In the genomic region with DNA sequence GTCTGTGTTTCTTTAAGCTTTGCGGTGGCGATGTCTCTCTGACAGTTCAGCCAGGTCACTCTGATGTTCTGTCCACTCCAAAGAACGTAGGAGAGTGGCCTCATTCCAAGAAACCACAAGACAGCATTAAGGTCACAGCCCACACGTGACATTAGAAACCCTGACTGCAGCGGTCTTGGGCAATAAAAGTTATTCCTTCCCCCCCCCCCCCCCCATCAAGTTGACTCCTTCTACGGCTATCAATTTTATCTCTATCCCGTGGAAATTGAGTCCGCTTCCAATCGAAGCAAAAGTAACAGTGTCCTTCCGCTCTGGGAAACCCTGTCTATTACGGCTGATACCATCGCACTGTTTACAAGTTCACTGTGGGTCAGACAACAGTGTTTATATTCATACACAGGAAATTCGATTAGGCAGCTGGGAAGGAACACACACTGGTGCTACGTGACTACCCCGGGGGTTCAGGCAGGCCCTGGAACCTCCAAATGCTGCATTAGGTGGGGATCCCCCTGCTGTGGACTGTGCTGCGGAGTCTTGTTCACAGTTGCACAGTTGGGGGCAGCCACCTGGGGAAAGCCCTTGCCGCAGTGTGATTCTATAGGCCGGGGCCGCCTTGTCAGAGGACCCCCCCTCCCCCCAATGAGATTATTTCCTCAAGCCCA, we compare ENCODE assay signal across 10 mouse cellular contexts.
DNase-seq lines count a peak whose midpoint lies in the region; ATAC-seq lines count a peak whose summit lies in the region.
"Had no signal": no experiment of that assay in that cellular context is flagged by ENCODE, and none has a peak within 500 bp of the region (broad histone marks: within the 10 kb centered on the region; RNA-seq: fewer than 3 reads in every experiment).

No protein-coding gene starts in this region.

- no peaks in the 10 kb centered on the region for H3K36me3 ChIP-seq in forebrain, embryonic 12.5 days (replicated peaks)
- H3K36me3 ChIP-seq in forebrain, embryonic 15.5 days: no peaks in the 10 kb centered on the region
- no peaks in the 10 kb centered on the region for H3K36me3 ChIP-seq in embryonic facial prominence, embryonic 13.5 days

- peak overlapping the region; percentile 59; the same call in 1 of the 2 replicates for H3K27ac ChIP-seq in forebrain, embryonic 12.5 days
- H3K27ac ChIP-seq in forebrain, embryonic 15.5 days (replicated peaks): no peak overlapping the region
- H3K27ac ChIP-seq in embryonic facial prominence, embryonic 13.5 days: no peak overlapping the region; the same call in 1 of the 2 replicates

- no peaks in the 10 kb centered on the region for H3K27me3 ChIP-seq in forebrain, embryonic 12.5 days
- no peaks in the 10 kb centered on the region for H3K27me3 ChIP-seq in forebrain, embryonic 15.5 days
- no peaks in the 10 kb centered on the region for H3K27me3 ChIP-seq in embryonic facial prominence, embryonic 13.5 days

- peak; percentile 77 for DNase-seq in kidney, postnatal 14 days
- no peak for DNase-seq in left cerebral cortex, adult 18-20 months (ENCODE audit: low spot score in 2 of 2)
- no peak for DNase-seq in gastrocnemius, postnatal 10 days
- no peak for DNase-seq in layer of hippocampus, adult 9-10 months (ENCODE audit: low spot score)
- DNase-seq: cerebellum, postnatal 36 days; right cerebral cortex, postnatal 4 days had no signal

- no peak overlapping the region for H3K4me2 ChIP-seq in forebrain, embryonic 12.5 days
- no peak overlapping the region for H3K4me2 ChIP-seq in forebrain, embryonic 15.5 days (replicated peaks)
- H3K4me2 ChIP-seq in embryonic facial prominence, embryonic 13.5 days: peak overlapping the region; percentile 10; the same call in 1 of the 2 replicates

- ATAC-seq in forebrain, embryonic 12.5 days (ENCODE audit: low FRiP score): no peak
- ATAC-seq in forebrain, embryonic 15.5 days (replicated peaks): no peak
- ATAC-seq in CD4-positive, CD25-positive, alpha-beta regulatory T cell, adult 4 months: peak; percentile 10
- ATAC-seq in embryonic facial prominence, embryonic 13.5 days (ENCODE audit: insufficient number of reproducible peaks, insufficient read depth, low FRiP score, low TSS enrichment, low read depth): no peak

- H3K9ac ChIP-seq in forebrain, embryonic 12.5 days: no peak overlapping the region
- no peak overlapping the region for H3K9ac ChIP-seq in forebrain, embryonic 15.5 days (replicated peaks)
- H3K9ac ChIP-seq in embryonic facial prominence, embryonic 13.5 days: no peak overlapping the region

- no peaks in the 10 kb centered on the region for H3K9me3 ChIP-seq in forebrain, embryonic 12.5 days
- no peaks in the 10 kb centered on the region for H3K9me3 ChIP-seq in forebrain, embryonic 15.5 days
- H3K9me3 ChIP-seq in embryonic facial prominence, embryonic 13.5 days: no peaks in the 10 kb centered on the region

- peaks cover 34% of the 10 kb centered on the region for H3K4me1 ChIP-seq in forebrain, embryonic 12.5 days
- peaks cover 19% of the 10 kb centered on the region for H3K4me1 ChIP-seq in forebrain, embryonic 15.5 days
- peaks cover 55% of the 10 kb centered on the region for H3K4me1 ChIP-seq in embryonic facial prominence, embryonic 13.5 days

- 50% methylated on average over 19 of the region's 19 CpGs for WGBS in forebrain, embryonic 12.5 days
- 53% methylated on average over 19 of the region's 19 CpGs for WGBS in forebrain, embryonic 15.5 days
- 27% methylated on average over 19 of the region's 19 CpGs for WGBS in embryonic facial prominence, embryonic 13.5 days

- no peak overlapping the region for H3K4me3 ChIP-seq in forebrain, embryonic 12.5 days (replicated peaks)
- H3K4me3 ChIP-seq in forebrain, embryonic 15.5 days: no peak overlapping the region
- no peak overlapping the region for H3K4me3 ChIP-seq in embryonic facial prominence, embryonic 13.5 days
